Mouse (Mus musculus) urinary bladder, postnatal 0 days (tissue): Measurements from ENCODE around the gene Gtf3c4. TPM values are rescaled to one million over a fixed set of nuclear protein-coding genes. Genes with fewer than 3 reads are reported as not detected.

Source experiments
- polyA plus RNA-seq: library from polyadenylated mRNA; unstranded; fragments of >200 nt; fragmentation: Nextera tagmentation; extraction: Ambion mirVana; gene quantifications from 2 replicates; pipeline ENCODE4 v1.2.1, GENCODE M21; 2015

Gtf3c4 gene
- polyA plus RNA-seq: 4.4 and 4.9 TPM in 2 replicates

DNA sequence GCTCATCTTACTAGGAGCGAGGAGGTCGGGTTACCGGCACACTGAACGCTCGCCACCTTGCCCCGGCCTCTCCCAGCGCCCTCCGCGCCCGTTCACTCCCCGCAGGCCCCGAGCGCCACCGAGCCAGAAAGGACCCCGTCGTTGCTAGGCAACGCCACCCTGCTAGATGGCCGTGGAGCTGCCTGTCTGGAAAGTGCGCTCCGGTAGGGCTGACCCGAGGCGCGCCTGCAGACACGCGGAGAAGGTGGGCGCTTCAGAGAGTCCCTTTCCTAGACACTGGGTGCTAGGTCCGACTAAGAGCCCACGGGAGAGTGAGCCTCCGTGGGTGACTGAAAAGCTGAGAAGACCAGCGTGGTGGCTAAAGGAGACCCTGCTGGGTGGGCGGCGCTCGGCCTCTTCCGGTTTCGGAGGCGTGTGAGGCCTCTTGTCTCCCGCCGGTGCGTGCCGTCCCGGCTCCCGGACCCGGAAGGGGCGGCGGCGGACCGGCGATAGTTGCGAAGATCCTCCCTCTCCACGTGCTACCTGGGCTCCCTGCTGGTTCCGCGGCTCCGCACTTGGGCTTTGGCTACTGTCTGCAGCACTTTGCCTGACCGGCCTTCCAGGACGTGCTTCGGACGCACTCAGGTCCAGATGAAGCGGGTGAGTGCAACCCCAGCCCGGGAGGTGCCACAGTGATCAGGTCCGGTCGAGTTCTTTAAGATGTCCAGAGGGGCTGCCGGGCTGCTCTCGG, at the start of gene Gtf3c4, which contains the start of gene Ddx31:
Gene Gtf3c4, minus strand, starts transcription at position 139 of the 730 bp plus-strand sequence.
Gene Ddx31, plus strand, starts transcription at position 185 of the 730 bp plus-strand sequence.

Other genes with a start within 250 kb of the Gtf3c4 start
- gene Gfi1b, start 218.4 kb downstream of the Gtf3c4 start, polyA plus RNA-seq: 0.21 TPM in 1 of 2 replicates, not detected in the other
- 6.6 and 7.1 TPM in 2 replicates for gene Tsc1, start 199.1 kb downstream of the Gtf3c4 start, polyA plus RNA-seq
- gene Spaca9, start 140.6 kb downstream of the Gtf3c4 start, polyA plus RNA-seq: 1.7 and 1.9 TPM in 2 replicates
- 0.33 and 0.47 TPM in 2 replicates for gene Ak8, start 140.2 kb downstream of the Gtf3c4 start, polyA plus RNA-seq
- gene Ddx31, start within 50 bp of the Gtf3c4 start, polyA plus RNA-seq: 5.3 and 5.6 TPM in 2 replicates
- not detected in 2 replicates for gene Barhl1, start 76.3 kb upstream of the Gtf3c4 start, polyA plus RNA-seq
- 0.12 and 0.16 TPM in 2 replicates for gene Cfap77, start 214.7 kb upstream of the Gtf3c4 start, polyA plus RNA-seq
- gene Ttf1, start 219.9 kb upstream of the Gtf3c4 start, polyA plus RNA-seq: 4.7 TPM in 2 replicates